Mouse (Mus musculus) liver, embryonic 16.5 days (tissue): Measurements from ENCODE around the gene Senp8. TPM values are rescaled to one million over a fixed set of nuclear protein-coding genes. Genes with fewer than 3 reads are reported as not detected.

Experiments
- ATAC-seq: fragments of 200-750 bp; cut with Nextera tagmentation; 2 replicates; pipeline ENCODE4 v1.8.0; 2017; ENCODE audit warnings: low read depth, mild to moderate bottlenecking, moderate number of reproducible peaks, moderate library complexity
- H3K27ac ChIP-seq: fragments of 300-500 bp; sonication (generic); 2 replicates; pipeline ENCODE4 v1.5.1; 2014; ENCODE audit warnings: mild to moderate bottlenecking, low read length
- H3K27me3 ChIP-seq: fragments of 300-500 bp; sonication (generic); 2 replicates; pipeline ENCODE4 v1.6.1; 2014; ENCODE audit warnings: low read depth, low read length, mixed read lengths; ENCODE audit not compliant: control insufficient read depth, insufficient read depth
- H3K36me3 ChIP-seq: fragments of 300-500 bp; sonication (generic); 2 replicates; pipeline ENCODE4 v1.6.1; 2014; ENCODE audit warnings: mild to moderate bottlenecking; ENCODE audit not compliant: control insufficient read depth, insufficient read depth
- H3K4me1 ChIP-seq: fragments of 300-500 bp; sonication (generic); 2 replicates; pipeline ENCODE4 v1.6.1; 2014; ENCODE audit warnings: low read depth, low read length, mixed read lengths; ENCODE audit not compliant: control insufficient read depth
- H3K4me2 ChIP-seq: fragments of 300-500 bp; sonication (generic); 2 replicates; pipeline ENCODE4 v1.6.1; 2014; ENCODE audit warnings: low read depth, low read length, mixed read lengths
- H3K4me3 ChIP-seq: fragments of 300-500 bp; sonication (generic); 2 replicates; pipeline ENCODE4 v1.5.1; 2014; ENCODE audit warnings: low read depth, mild to moderate bottlenecking, low read length
- H3K9ac ChIP-seq: fragments of 300-500 bp; sonication (generic); 2 replicates; pipeline ENCODE4 v1.6.1; 2014; ENCODE audit warnings: low read depth, low read length
- H3K9me3 ChIP-seq: fragments of 300-500 bp; sonication (generic); replicated peaks from 2 replicates; pipeline ENCODE4 v1.6.1; 2016; ENCODE audit warnings: low read length; ENCODE audit not compliant: control insufficient read depth
- WGBS: fragments of 180-500 bp; shearing (Covaris S2); extraction: QIAGEN DNeasy Blood & Tissue Kit; methylation state at CpG from one replicate; pipeline ENCODE4 v1.1.7; 2014; ENCODE audit not compliant: insufficient replicate concordance; 5-methylcytosine and 5-hydroxymethylcytosine counted together
- polyA plus RNA-seq: library from polyadenylated mRNA; unstranded; fragments of >200 nt; fragmentation: Nextera tagmentation; extraction: Ambion mirVana; gene quantifications from 2 replicates; pipeline ENCODE4 v1.2.1, GENCODE M21; 2015

Gene Senp8
- polyA plus RNA-seq, 1 experiment from 2014 or later = 3.6 TPM

DNA sequence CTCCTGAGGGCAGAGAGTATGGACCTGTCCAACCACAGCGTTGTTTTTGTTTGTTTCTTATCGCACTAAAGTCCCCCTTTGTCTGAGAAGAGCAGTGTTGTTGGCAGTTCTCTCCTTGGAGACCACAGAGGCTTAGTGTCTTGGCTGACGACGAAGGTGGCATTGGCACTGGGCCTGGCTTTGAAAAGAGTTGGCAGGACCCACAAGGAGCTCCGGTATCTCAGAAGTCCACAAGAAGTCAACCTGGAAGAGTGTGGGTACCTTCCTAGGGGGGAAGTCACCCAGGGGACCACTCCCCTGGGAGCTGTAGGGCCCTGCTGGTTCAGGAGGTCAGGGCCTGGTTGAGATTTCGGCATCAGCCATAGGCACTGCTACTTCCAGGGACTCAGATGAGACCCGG is 49.4 kb downstream of the Senp8 start:
- H3K36me3 ChIP-seq = no peaks in the 10 kb centered on the region
- no peak overlapping the region for H3K27ac ChIP-seq
- H3K9ac ChIP-seq = no peak overlapping the region
- H3K27me3 ChIP-seq = peaks cover 8% of the 10 kb centered on the region
- 69% methylated on average over 7 of the region's 7 CpGs for WGBS
- H3K4me2 ChIP-seq = no peak overlapping the region
- ATAC-seq = no peak
- H3K9me3 ChIP-seq = no peaks in the 10 kb centered on the region
- no peaks in the 10 kb centered on the region for H3K4me1 ChIP-seq
- no peak overlapping the region for H3K4me3 ChIP-seq

DNA sequence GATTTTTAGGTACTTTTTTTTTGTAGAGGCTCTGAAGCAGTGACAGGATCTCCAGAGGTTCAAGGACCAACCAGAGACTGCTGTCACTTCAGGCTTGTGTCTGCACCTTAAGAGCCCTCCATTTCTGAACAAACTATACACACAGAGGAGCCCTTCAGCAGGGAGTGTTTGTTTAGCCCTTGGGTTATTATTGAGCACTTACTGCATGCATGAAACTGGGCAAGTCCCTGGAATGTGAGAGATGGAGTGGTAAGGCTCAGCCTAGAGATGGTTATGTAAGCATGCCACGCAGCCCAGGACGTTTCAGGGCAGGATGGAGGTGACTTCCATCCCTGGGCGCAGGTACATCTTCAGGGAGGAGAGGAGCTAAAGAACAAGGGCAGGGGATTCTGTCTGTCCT is 54.1 kb downstream of the Senp8 start:
- H3K4me2 ChIP-seq = no peak overlapping the region
- H3K4me1 ChIP-seq = no peaks in the 10 kb centered on the region
- no peak overlapping the region for H3K27ac ChIP-seq
- H3K9ac ChIP-seq = no peak overlapping the region
- no peak overlapping the region for H3K4me3 ChIP-seq
- WGBS = 43% methylated on average over 3 of the region's 3 CpGs
- no peaks in the 10 kb centered on the region for H3K9me3 ChIP-seq
- ATAC-seq = no peak
- H3K27me3 ChIP-seq = peaks cover 17% of the 10 kb centered on the region
- H3K36me3 ChIP-seq = no peaks in the 10 kb centered on the region

DNA sequence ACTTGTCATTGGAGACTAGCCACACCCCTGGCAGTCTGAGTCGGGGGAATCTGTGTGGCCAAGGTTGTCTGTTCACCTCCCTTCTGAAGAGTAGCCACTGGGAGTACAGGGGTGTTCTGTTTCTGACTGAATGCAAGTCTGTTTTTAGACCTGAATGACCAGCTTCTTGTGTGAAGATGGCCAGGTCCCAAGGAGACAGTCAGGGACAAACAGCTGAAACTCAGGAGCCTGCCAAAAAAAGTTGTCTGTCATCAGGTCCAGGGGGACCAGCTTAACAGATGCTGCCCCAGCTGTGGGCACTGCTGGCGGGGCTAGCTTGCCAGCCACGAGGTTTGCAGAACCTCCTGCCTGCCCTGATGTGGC is 55.1 kb downstream of the Senp8 start:
- Histone ChIP-seq H3K27ac (no peak overlapping the region), H3K9ac (no peak overlapping the region), H3K4me3 (no peak overlapping the region), H3K36me3 (no peaks in the 10 kb centered on the region), H3K9me3 (no peaks in the 10 kb centered on the region), H3K4me1 (no peaks in the 10 kb centered on the region), H3K27me3 (peaks cover 13% of the 10 kb centered on the region; the same call in 1 of the 2 replicates), H3K4me2 (no peak overlapping the region)
- WGBS = 37% methylated on average over 3 of the region's 3 CpGs
- ATAC-seq = no peak

GRCm38 (mm10) chr9:59694571-59695450 is 55.7 kb downstream of the Senp8 start:
- ATAC-seq = peak; percentile 45; the same call in 1 of the 2 replicates
- Histone ChIP-seq H3K27me3 (peaks cover 13% of the 10 kb centered on the region; the same call in 1 of the 2 replicates), H3K9me3 (no peaks in the 10 kb centered on the region), H3K9ac (no peak overlapping the region), H3K27ac (no peak overlapping the region), H3K4me1 (no peaks in the 10 kb centered on the region), H3K4me3 (no peak overlapping the region), H3K36me3 (no peaks in the 10 kb centered on the region), H3K4me2 (no peak overlapping the region)
- WGBS = 46% methylated on average over 16 of the region's 16 CpGs

- H3K36me3 ChIP-seq = no peaks in the 10 kb centered on the region
- no peak overlapping the region for H3K4me3 ChIP-seq
- H3K9me3 ChIP-seq = no peaks in the 10 kb centered on the region
- H3K4me1 ChIP-seq = no peaks in the 10 kb centered on the region
- 41% methylated on average over 9 of the region's 9 CpGs for WGBS
- H3K9ac ChIP-seq = no peak overlapping the region
- H3K27ac ChIP-seq = no peak overlapping the region
- no peak for ATAC-seq
- H3K27me3 ChIP-seq = peaks cover 8% of the 10 kb centered on the region; the same call in 1 of the 2 replicates
- no peak overlapping the region for H3K4me2 ChIP-seq
These were observed 58.4 kb downstream of the Senp8 start for GRCm38 (mm10) chr9:59692145-59692544.

DNA sequence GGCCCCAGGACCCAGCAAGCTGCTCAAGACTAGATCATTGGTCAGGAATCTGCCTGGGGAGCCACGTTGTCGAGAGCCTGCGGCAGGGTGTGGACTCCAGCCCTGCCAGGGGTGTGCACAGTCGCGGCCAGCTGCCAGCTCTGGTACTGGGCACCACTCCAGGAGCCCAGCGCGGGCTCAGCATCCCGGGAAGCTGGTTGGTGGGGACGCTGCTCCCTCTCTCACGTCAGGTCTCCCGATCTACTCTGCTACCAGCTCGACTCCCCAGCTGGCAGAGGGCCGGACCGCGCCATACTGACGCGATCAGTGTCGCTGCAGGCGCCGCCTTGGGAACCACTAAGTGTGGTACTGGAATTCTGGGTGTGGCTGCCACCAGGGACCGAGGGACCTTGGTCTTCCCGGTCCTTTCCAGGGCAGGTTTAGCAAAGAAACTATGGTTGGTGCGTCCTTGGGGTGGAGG is 58.8 kb downstream of the Senp8 start:
- Histone ChIP-seq H3K9me3 (no peaks in the 10 kb centered on the region), H3K4me3 (no peak overlapping the region), H3K27ac (no peak overlapping the region), H3K36me3 (no peaks in the 10 kb centered on the region), H3K4me1 (no peaks in the 10 kb centered on the region), H3K9ac (no peak overlapping the region), H3K27me3 (peaks cover 10% of the 10 kb centered on the region; the same call in 1 of the 2 replicates), H3K4me2 (no peak overlapping the region)
- ATAC-seq = no peak
- 12% methylated on average over 23 of the region's 23 CpGs for WGBS

- Histone ChIP-seq H3K9me3 (no peaks in the 10 kb centered on the region), H3K4me1 (no peaks in the 10 kb centered on the region)
- 17% methylated on average over 6 of the region's 6 CpGs for WGBS
These were observed 63.0 kb downstream of the Senp8 start for GRCm38 (mm10) chr9:59687416-59688046.

More at GRCm38 (mm10) chr9:59687416-59688046, 63.0 kb downstream of the Senp8 start:
- ATAC-seq = no peak
- Histone ChIP-seq H3K27me3 (peaks cover 27% of the 10 kb centered on the region), H3K9ac (no peak overlapping the region), H3K4me2 (no peak overlapping the region), H3K27ac (no peak overlapping the region), H3K4me3 (no peak overlapping the region), H3K36me3 (no peaks in the 10 kb centered on the region)
